Mouse (Mus musculus) small intestine, adult 2 months (tissue): ENCODE data around the gene Chd1l.

ENCODE experiments used
- CTCF ChIP-seq: fragments of 200-500 bp; IDR thresholded peaks from 2 replicates; pipeline ENCODE4 v1.5.1; 2012; ENCODE audit warnings: low read depth, mild to moderate bottlenecking, control low read depth, inconsistent platforms, low read length, moderate library complexity, mixed read lengths; ENCODE audit not compliant: insufficient replicate concordance, insufficient read length; ENCODE audit errors: extremely low read depth
- POLR2A ChIP-seq: fragments of 200-500 bp; IDR thresholded peaks from 2 replicates; pipeline ENCODE4 v1.6.1; 2012; ENCODE audit warnings: low read depth, mild to moderate bottlenecking, control low read depth, inconsistent platforms, low read length, moderate library complexity

GRCm38 (mm10) chr3:97628391-97629001, 18.5 kb upstream of the Chd1l start, which contains the start of gene Fmo5:
- 0 out of 2 replicates have a peak, but pooled peaks have one; percentile 0 for TF ChIP-seq CTCF
- peak; percentile 96 for TF ChIP-seq POLR2A
